Mouse (Mus musculus) brain, embryonic 18.5 days (tissue): ENCODE results near the gene Kpna7.

Source experiments
- DNase-seq: peaks from one replicate; pipeline ENCODE4 v3.0.0-alpha.2; 2012; ENCODE audit warnings: low read depth, low spot score

Gene Kpna7

DNA sequence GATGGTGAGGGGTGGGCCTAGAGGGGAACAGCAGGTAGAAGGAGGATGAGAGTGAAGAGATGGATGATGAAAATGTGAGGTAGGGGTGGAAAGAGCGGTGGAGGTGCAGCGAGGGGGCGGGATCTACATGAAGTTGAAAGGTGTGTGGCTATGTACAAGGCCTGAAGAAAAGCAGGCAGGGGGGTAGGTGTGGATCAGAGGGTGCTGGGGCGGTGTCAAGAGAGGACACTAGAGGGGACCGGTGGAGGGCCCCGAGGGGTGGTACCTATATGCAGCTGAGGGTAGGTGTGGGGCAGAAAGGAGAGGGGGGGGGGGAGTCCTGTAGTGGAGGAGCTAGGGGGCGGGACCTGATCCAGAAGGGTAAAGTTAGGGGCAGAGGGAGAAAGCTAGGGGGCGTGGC, 119.4 kb downstream of the Kpna7 start:
- no peak for DNase-seq

DNA sequence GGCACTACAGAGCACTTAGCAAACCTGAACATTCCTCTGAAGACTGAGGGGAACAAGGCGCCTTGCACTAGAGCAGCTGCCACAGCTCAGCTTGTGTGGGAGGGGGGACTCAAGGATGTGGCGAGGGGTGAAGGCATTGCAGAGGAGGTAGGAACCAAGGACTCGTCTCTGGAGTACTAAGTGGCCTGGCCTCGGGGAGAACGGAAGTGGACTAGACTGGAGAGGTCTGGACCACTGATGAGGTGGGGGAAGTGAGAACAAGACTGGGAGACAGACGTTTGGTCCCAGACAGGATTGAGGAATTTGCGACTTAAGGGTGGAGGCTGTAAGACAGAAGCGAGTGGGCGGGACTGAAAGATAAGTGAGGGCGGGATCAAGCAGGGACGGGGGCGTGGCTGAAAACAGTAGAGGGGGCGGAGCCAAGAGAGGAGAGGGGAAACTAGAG, 120.0 kb downstream of the Kpna7 start:
- DNase-seq, result no peak

GRCm38 (mm10) chr5:144963401-144963800, 120.4 kb downstream of the Kpna7 start:
- no peak for DNase-seq

- no peak for DNase-seq
These were observed 125.6 kb downstream of the Kpna7 start for GRCm38 (mm10) chr5:144958271-144958670.

GRCm38 (mm10) chr5:144954432-144954831, 129.4 kb downstream of the Kpna7 start:
- no peak for DNase-seq

DNA sequence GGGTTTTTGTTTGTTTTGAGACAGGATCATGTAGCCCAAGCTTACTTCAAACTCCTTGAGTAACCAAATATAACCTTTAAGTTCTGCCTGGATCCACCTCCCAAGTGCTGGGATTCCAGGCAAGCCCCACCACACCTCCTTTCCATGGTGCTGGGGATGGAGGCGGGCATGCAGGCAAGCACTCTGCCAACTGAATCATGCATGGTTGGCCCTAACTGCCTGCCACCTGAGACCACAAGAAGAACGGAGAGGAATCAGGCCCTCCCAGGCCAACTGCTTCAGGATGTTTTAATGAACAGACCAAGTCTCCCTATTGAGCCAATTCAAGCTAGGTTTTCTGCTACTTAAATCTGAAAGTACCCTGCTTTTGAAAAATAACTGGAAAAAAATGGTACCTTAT, 131.2 kb downstream of the Kpna7 start:
- no peak for DNase-seq

DNA sequence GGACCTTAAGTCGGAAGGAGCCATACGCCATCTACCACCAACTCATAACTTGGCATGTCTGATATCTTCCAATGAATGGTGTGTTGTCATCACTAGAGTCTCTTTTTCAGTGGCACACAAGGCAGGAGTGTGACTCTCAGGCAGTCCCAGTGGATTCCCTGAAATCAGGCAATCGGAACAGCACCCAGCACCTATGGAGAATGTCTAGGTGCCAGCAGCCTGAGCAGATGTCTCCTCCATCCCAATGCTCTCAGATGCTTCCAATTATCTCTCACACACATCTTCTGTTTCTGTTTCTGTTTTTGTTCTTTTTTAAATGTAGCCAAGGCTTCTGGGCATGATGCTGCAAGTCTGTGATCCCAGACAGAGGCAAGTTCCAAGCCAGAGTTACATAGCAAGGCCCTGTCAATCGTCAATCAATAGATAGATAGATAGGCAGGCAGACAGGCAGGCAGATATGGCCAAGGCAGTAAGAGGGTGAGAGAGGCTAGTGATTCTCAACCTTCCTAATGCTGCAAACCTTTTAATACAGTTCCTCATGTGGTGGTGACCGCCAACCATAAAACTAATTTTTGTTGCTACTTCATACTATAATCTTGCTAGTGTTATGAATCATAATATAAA, 133.3 kb downstream of the Kpna7 start:
- no peak for DNase-seq

GRCm38 (mm10) chr5:144949856-144950255, 134.0 kb downstream of the Kpna7 start:
- DNase-seq, result no peak

DNA sequence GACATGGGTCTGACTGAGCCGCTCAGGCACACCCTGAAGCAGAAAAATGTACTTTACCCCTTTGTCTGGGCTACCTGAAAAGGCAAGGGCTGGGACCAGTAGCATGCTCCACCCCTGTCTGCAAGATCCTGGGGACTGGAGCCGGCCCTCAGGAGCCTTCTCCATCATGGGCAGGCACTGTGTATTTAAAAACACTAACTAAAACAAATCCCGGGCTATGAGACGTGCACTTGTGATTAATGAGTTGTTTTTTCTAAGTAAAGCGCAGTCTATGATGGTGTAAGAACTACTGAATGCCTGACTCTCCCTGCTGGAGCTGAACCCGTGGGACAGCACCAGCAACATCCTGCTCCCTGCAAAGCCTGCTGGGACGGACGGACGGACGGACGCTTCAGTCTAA, 135.4 kb downstream of the Kpna7 start:
- no peak for DNase-seq

GRCm38 (mm10) chr5:144948002-144948401, 135.8 kb downstream of the Kpna7 start:
- no peak for DNase-seq

DNA sequence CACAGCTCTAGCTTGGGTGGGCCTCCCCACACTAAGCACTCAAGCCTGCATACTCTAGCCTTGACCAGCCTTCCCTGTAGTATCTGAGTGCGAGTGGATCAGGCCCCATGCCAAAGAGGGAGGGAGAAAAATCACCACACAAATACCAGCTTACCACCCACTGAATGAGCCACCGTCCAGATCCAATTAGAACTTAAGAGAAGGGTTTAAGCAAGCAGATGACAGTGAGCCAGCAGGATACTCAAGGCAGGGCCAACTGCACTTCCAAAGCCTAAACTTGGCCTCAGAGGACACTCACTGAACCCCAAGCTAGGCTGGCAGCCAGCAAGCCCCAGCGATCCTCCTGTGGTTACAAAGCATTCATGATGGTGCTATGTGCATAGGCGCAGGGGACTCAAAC, 137.8 kb downstream of the Kpna7 start:
- DNase-seq, result no peak

- no peak for DNase-seq
These were observed 138.9 kb downstream of the Kpna7 start for GRCm38 (mm10) chr5:144944932-144945331.

DNA sequence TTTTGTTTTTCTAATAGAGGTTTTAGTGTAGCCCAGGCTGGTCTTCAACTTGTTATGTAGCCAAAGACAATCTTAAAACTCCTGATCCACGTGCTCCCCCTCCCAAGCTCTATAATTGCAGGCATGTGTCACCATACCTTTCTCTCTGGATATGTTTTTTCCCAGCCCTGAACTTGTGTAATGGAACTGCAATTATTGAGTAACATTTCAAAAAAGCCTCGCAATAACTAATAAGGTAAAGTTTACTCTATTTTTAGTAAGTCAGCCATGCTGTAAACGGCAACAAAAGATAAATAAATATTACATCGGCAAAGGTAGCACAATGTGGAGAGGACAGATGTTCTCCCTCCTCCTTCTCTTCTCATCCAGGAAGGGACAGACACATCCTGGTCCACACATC, 139.5 kb downstream of the Kpna7 start:
- DNase-seq, result no peak

GRCm38 (mm10) chr5:144943346-144943745, 140.5 kb downstream of the Kpna7 start:
- DNase-seq, result no peak

- DNase-seq, result no peak
These were observed 141.4 kb downstream of the Kpna7 start for GRCm38 (mm10) chr5:144942431-144942830.

GRCm38 (mm10) chr5:144940904-144941303, 142.9 kb downstream of the Kpna7 start:
- no peak for DNase-seq

- no peak for DNase-seq
These were observed 146.5 kb downstream of the Kpna7 start for GRCm38 (mm10) chr5:144937304-144937703.
